Mouse (Mus musculus): Measurements from ENCODE around the gene Alkbh1. TPM values are rescaled to one million over a fixed set of nuclear protein-coding genes. Genes with fewer than 3 reads are reported as not detected.

Alkbh1 gene
- total and polyA plus RNA-seq, 3 experiments = 41.4 to 48.9 TPM; not detected in 1

DNA sequence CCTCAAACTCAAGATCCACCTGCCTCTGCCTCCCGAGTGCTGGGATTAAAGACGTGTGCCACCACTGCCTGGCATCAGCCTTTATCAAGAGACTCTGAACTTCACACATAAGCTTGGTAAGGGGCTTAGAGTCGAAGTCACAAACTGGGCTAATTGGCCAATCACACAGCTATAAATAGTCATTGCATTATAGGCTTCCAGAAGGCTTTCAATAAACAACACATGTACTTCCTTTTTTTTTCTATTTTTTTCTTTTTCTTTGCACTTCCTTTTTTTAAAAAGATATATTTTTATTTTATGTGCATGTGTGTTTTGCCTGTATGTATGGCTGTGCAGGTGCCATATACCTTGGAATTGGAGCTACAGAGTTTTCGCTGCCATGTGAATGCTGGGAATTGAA lies 28.5 kb downstream of the Alkbh1 start (continued):
- TF ChIP-seq POLR2AphosphoS5 (IDR thresholded peaks at IDR 0.05; ENCODE audit: borderline replicate concordance, low read depth, low read length) (no peak), E2F4 (IDR thresholded peaks at IDR 0.05; ENCODE audit: borderline replicate concordance, low read depth, low read length) (no peak), CHD2 (IDR thresholded peaks at IDR 0.05; ENCODE audit: low read length) (no peak), POLR2AphosphoS2 (IDR thresholded peaks at IDR 0.05; ENCODE audit: low read length) (no peak), NELFE (IDR thresholded peaks at IDR 0.05; ENCODE audit: low read depth, low read length) (no peak), MYC (IDR thresholded peaks at IDR 0.05; ENCODE audit: low read depth, low read length) (no peak), MXI1 (IDR thresholded peaks at IDR 0.05; ENCODE audit: low read depth, low read length) (no peak), USF1 (IDR thresholded peaks at IDR 0.05; ENCODE audit: low read depth, low read length) (no peak), GABPA (IDR thresholded peaks at IDR 0.05; ENCODE audit: low read depth, low read length) (no peak), EP300 (IDR thresholded peaks at IDR 0.05; ENCODE audit: low read depth in 1 of 2, low read length in 2 of 2) (peak in 1 of 2 experiments; percentile 59; a peak in 1 of 4 replicates), MEF2A (IDR thresholded peaks at IDR 0.05; ENCODE audit: extremely low read depth, insufficient replicate concordance, low read depth, low read length, poor library complexity, severe bottlenecking) (peak; percentile 74; the same call in 1 of the 2 replicates), MAFK (IDR thresholded peaks at IDR 0.05; ENCODE audit: borderline replicate concordance, low read depth, low read length) (no peak), MYB (IDR thresholded peaks at IDR 0.05; ENCODE audit: low read depth, low read length) (no peak), GATA1 (IDR thresholded peaks at IDR 0.05; ENCODE audit: low read depth, low read length) (no peak), SMC3 (IDR thresholded peaks at IDR 0.05; ENCODE audit: low read depth, low read length) (no peak)

DNA sequence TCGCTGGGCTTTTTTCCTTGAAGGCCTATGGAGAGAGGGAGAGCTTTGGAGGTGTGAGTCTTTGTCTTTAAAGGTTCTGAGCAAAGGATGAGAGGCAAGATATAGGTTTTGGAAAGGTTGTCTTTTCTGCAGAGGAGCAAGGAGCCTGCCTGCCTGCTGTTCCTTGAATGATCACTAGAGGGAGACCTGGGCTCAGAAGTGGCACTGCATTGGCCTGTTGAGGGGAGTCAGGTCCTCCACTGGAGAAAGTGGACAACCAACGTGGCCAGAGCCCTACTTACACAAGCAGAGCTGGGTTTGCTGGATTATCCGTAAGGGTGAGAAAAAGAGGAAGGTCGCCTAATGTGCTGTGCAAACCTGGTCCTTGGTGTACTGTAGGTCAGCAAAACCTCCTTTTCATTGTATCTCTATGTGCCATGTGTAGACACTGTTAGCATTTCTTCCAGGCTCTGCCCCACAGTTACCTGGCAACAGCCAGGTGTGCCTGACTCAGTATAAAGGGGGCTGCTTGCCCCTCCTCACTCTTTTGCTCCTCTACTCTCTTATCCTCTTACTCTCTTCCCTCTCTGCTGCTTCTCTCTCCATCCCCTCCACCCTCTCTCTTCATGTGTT lies 30.5 kb downstream of the Alkbh1 start:
- Histone ChIP-seq H3K79me2 (ENCODE audit: control insufficient read depth, insufficient read depth, low read length, poor library complexity) (no peaks in the 10 kb centered on the region), H3K4me3 (ENCODE audit: control insufficient read depth in 1 of 2, insufficient read depth in 1 of 2, low read depth in 2 of 2, low read length in 2 of 2) (no peak overlapping the region), H3K9me3 (replicated peaks; ENCODE audit: insufficient read depth, low read length) (no peaks in the 10 kb centered on the region), H3K9ac (ENCODE audit: control insufficient read depth, low read depth, low read length, poor library complexity, severe bottlenecking) (no peak overlapping the region), H3K36me3 (ENCODE audit: control insufficient read depth in 1 of 2, insufficient read depth in 2 of 2, low read length in 2 of 2) (peaks cover 0 to 6% of the 10 kb centered on the region in 2 experiments; a peak in 2 of 4 replicates), H3K27me3 (ENCODE audit: control insufficient read depth in 1 of 2, insufficient read depth in 2 of 2, low read length in 2 of 2) (no peaks in the 10 kb centered on the region), H3K27ac (ENCODE audit: control insufficient read depth, low read depth, low read length) (no peak overlapping the region), H3K4me1 (ENCODE audit: control insufficient read depth in 1 of 2, insufficient read depth in 2 of 2, low read length in 2 of 2) (peaks cover 2 to 17% of the 10 kb centered on the region in 2 experiments; a peak in 3 of 4 replicates)
- TF ChIP-seq ZNF384 (IDR thresholded peaks at IDR 0.05; ENCODE audit: low read depth, low read length) = no peak
- TF ChIP-seq ZMIZ1 (IDR thresholded peaks at IDR 0.05; ENCODE audit: low read depth, low read length) = no peak
- no peak for TF ChIP-seq RCOR1 (IDR thresholded peaks at IDR 0.05; ENCODE audit: low read depth, low read length)
- no peak for TF ChIP-seq MEF2A (IDR thresholded peaks at IDR 0.05; ENCODE audit: extremely low read depth, insufficient replicate concordance, low read depth, low read length, poor library complexity, severe bottlenecking)
- peak; percentile 96 for TF ChIP-seq RAD21 (IDR thresholded peaks at IDR 0.05; ENCODE audit: low read depth, low read length)
- no peak for TF ChIP-seq NELFE (IDR thresholded peaks at IDR 0.05; ENCODE audit: low read depth, low read length)
- no peak for TF ChIP-seq NRF1 (IDR thresholded peaks at IDR 0.05; ENCODE audit: insufficient read depth, low read depth, low read length, poor library complexity, severe bottlenecking)
- peak; percentile 84 for TF ChIP-seq ZC3H11A (IDR thresholded peaks at IDR 0.05; ENCODE audit: low read depth, low read length)
- peak; percentile 89 to 98 (median 91) for TF ChIP-seq CTCF (IDR thresholded peaks at IDR 0.05 in 2 of 3, conservative IDR thresholded peaks at IDR 0.05 in 1 of 3; ENCODE audit: control insufficient read depth in 1 of 3, insufficient read depth in 1 of 3, low read depth in 2 of 3, low read length in 3 of 3, poor library complexity in 1 of 3, severe bottlenecking in 1 of 3)
- peak; percentile 86 for TF ChIP-seq SMC3 (IDR thresholded peaks at IDR 0.05; ENCODE audit: low read depth, low read length)
- TF ChIP-seq E2F4 (IDR thresholded peaks at IDR 0.05; ENCODE audit: borderline replicate concordance, low read depth, low read length) = no peak
- TF ChIP-seq MAZ (IDR thresholded peaks at IDR 0.05; ENCODE audit: low read depth, low read length) = peak; percentile 56; the same call in 1 of the 2 replicates
- 0 out of 2 replicates have a peak, but pooled peaks have one; percentile 24 for TF ChIP-seq SIN3A (IDR thresholded peaks at IDR 0.05; ENCODE audit: low read length)
- peak; percentile 78 for DNase-seq (ENCODE audit: low read depth, low spot score)
